Mouse (Mus musculus): ENCODE results near the gene Klhdc8a.

DNA sequence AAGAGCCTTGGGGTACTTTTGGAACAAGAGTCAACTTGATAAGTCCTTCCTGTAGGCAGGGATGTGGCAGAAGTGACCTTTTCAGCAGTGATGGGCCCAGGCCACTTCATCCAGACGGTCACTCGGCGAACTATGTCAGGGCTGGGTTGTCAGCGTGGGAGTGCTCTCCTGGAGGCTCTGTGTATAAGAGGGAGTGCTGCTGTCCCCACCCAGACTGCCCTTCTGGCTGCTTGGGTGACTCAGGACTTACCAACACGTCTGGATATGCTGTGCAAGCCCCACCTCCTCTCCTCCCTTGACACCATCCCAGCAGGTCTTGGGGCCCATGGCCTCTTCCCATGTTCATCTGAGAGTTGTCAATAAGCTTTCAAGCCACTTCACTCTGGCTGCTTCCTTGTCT lies 55.0 kb downstream of the Klhdc8a start:
- TF ChIP-seq CTCF (IDR thresholded peaks at IDR 0.05; ENCODE audit: borderline replicate concordance, insufficient read depth, low read length) (no peak), POLR2A (IDR thresholded peaks at IDR 0.05; ENCODE audit: low read depth, low read length) (peak; percentile 41; the same call in 1 of the 2 replicates)

All from embryonic fibroblast, embryonic 13.5 days (primary cell).